In the genomic region with DNA sequence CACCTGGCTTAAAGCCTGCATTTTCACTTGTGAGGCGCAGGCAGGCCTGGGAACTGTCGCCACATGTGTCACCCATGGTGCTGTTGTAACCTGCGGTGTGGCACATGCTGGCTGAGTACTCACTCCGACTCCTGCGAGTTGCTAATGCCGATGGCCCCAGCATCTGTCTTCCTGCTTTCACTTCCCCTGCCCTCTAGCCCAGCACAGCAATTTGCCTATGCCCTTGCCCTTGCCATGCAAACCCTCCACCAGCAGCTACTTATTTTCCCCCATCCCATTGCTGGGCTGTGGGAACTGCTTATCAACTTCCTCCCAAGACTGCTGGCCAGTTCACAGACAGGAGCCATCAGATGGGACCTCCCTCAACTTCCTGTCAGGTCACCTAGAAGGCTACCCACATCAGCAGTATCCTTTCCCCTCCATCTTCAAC, we compare ENCODE assay signal across 8 mouse cellular contexts. TPM values are rescaled to one million over a fixed set of nuclear protein-coding genes. Genes with fewer than 3 reads are reported as not detected.
DNase-seq lines count a peak whose midpoint lies in the region; ATAC-seq and TF ChIP-seq lines count a peak whose summit lies in the region.

No protein-coding gene starts in this region.

- H3K27me3 ChIP-seq in liver, embryonic 11.5 days (replicated peaks; ENCODE audit: control insufficient read depth, insufficient read depth, low read length), result no peaks in the 10 kb centered on the region
- no peaks in the 10 kb centered on the region for H3K27me3 ChIP-seq in spleen, adult 2 months (ENCODE audit: control insufficient read depth, insufficient read depth, low read length)

- H3K36me3 ChIP-seq in liver, embryonic 11.5 days (ENCODE audit: control insufficient read depth, insufficient read depth, low read length), result 0 out of 2 replicates have a peak, but pooled peaks cover 2% of the 10 kb centered on the region
- no peaks in the 10 kb centered on the region for H3K36me3 ChIP-seq in spleen, adult 2 months (ENCODE audit: control insufficient read depth, insufficient read depth, low read length)

- H3K4me2 ChIP-seq in liver, embryonic 11.5 days, result no peak overlapping the region; the same call in none of the 2 replicates

- no peaks in the 10 kb centered on the region for H3K9me3 ChIP-seq in liver, embryonic 11.5 days (ENCODE audit: control insufficient read depth, low read length)

- H3K27ac ChIP-seq in cortical plate, adult 2 months (ENCODE audit: insufficient read depth, low read length), result peak overlapping the region; percentile 9; the same call in 1 of the 2 replicates
- peak overlapping the region; percentile 25 for H3K27ac ChIP-seq in liver, embryonic 11.5 days (ENCODE audit: low read depth, low read length)
- peak overlapping the region; percentile 95 for H3K27ac ChIP-seq in spleen, adult 2 months (ENCODE audit: insufficient read depth, low read length)

- TF ChIP-seq POLR2A in cortical plate, adult 2 months (IDR thresholded peaks at IDR 0.05; ENCODE audit: extremely low read depth, insufficient read depth, low read length), result no peak
- peak; percentile 55 for TF ChIP-seq POLR2A in spleen, adult 2 months (IDR thresholded peaks at IDR 0.05; ENCODE audit: low read depth, low read length)

- no peak overlapping the region for H3K4me3 ChIP-seq in cortical plate, adult 2 months (ENCODE audit: insufficient read depth, low read length)
- no peak overlapping the region for H3K4me3 ChIP-seq in liver, embryonic 11.5 days (ENCODE audit: low read depth, low read length)
- no peak overlapping the region for H3K4me3 ChIP-seq in spleen, adult 2 months (ENCODE audit: extremely low read depth, insufficient read depth, insufficient read length)

- H3K4me1 ChIP-seq in cortical plate, adult 2 months (ENCODE audit: control insufficient read depth, insufficient read depth, low read length), result peaks cover 14% of the 10 kb centered on the region
- H3K4me1 ChIP-seq in liver, embryonic 11.5 days (replicated peaks; ENCODE audit: control insufficient read depth, insufficient read depth, low read length), result peaks cover 28% of the 10 kb centered on the region
- H3K4me1 ChIP-seq in spleen, adult 2 months (ENCODE audit: control insufficient read depth, insufficient read depth, insufficient read length), result peaks cover 50% of the 10 kb centered on the region; the same call in 1 of the 2 replicates

- peak; percentile 13; the same call in 1 of the 2 replicates for ATAC-seq in liver, embryonic 11.5 days (replicated peaks; ENCODE audit: low FRiP score)

- whole genome bisulfite sequencing in liver, embryonic 11.5 days, result 50% methylated on average over 6 of the region's 6 CpGs
- WGBS in spleen, adult 2 months, result 13% methylated on average over 6 of the region's 6 CpGs

- H3K9ac ChIP-seq in liver, embryonic 11.5 days (ENCODE audit: low read depth, low read length), result no peak overlapping the region

- DNase-seq in heart, adult 11 months, result peak; percentile 99
- DNase-seq in heart, postnatal 4 days, result no peak
- DNase-seq in liver, embryonic 11.5 days (ENCODE audit: low spot score), result no peak
- DNase-seq in spleen, adult 2 months (ENCODE audit: low read depth in 1 of 2, low spot score in 2 of 2), result peak; percentile 53 to 80
- no peak for DNase-seq in cerebellum, adult 8-10 months
- no peak for DNase-seq in layer of hippocampus, adult 8-10 months (ENCODE audit: low spot score in 2 of 2)
- DNase-seq in gastrocnemius, adult 18-20 months (ENCODE audit: low spot score), result no peak

- no peak for TF ChIP-seq CTCF in cortical plate, adult 2 months (IDR thresholded peaks at IDR 0.05; ENCODE audit: extremely low read depth, insufficient read depth, low read length)
- no peak for TF ChIP-seq CTCF in spleen, adult 2 months (IDR thresholded peaks at IDR 0.05; ENCODE audit: extremely low read depth, insufficient read depth, insufficient read length, insufficient replicate concordance)

RNA-seq across cellular contexts. Expression of gene Ascc1, which starts 21.8 kb away (rescaled TPM):
- 10 to 100 TPM; 20.2 to 22.0 TPM for total RNA-seq in heart, postnatal 4 days (2021)
- polyA plus RNA-seq in cortical plate, adult 2 months (2012; rRNA removed), result 22.5 and 22.7 TPM in 2 replicates
- 37.2 and 37.4 TPM in 2 replicates for polyA plus RNA-seq in liver, embryonic 11.5 days (2014; fragmentation: Nextera tagmentation; extraction: Ambion mirVana)
- 11.9 and 12.0 TPM in 2 replicates for polyA plus RNA-seq in spleen, adult 2 months (2012; rRNA removed)
- total RNA-seq in layer of hippocampus, adult 8-10 months (2022), result 10 to 100 TPM; 17.0 to 19.1 (median 17.7) TPM
- 10 to 100 TPM; 14.2 to 15.3 TPM for total RNA-seq in gastrocnemius, adult 18-20 months (2021)

RNA-seq across cellular contexts. Expression of gene Anapc16, which starts 22.1 kb away (rescaled TPM):
- total RNA-seq in heart, postnatal 4 days (2021), result 10 to 100 TPM; 70.5 to 73.5 TPM
- 96.3 and 98.7 TPM in 2 replicates for polyA plus RNA-seq in cortical plate, adult 2 months (2012; rRNA removed)
- polyA plus RNA-seq in liver, embryonic 11.5 days (2014; fragmentation: Nextera tagmentation; extraction: Ambion mirVana), result 77.4 and 80.0 TPM in 2 replicates
- polyA plus RNA-seq in spleen, adult 2 months (2012; rRNA removed), result 55.4 and 62.1 TPM in 2 replicates
- total RNA-seq in layer of hippocampus, adult 8-10 months (2022), result 10 to 100 TPM; 66.2 to 69.6 (median 67.9) TPM
- total RNA-seq in gastrocnemius, adult 18-20 months (2021), result 10 to 100 TPM; 43.7 to 43.9 TPM

RNA-seq across cellular contexts. Expression of gene Ddit4, which starts 29.2 kb away (rescaled TPM):
- total RNA-seq in heart, postnatal 4 days (2021), result 10 to 100 TPM; 31.4 to 36.9 TPM
- polyA plus RNA-seq in cortical plate, adult 2 months (2012; rRNA removed), result 35.7 and 38.3 TPM in 2 replicates
- 2.7 and 4.3 TPM in 2 replicates for polyA plus RNA-seq in liver, embryonic 11.5 days (2014; fragmentation: Nextera tagmentation; extraction: Ambion mirVana)
- 152 and 168 TPM in 2 replicates for polyA plus RNA-seq in spleen, adult 2 months (2012; rRNA removed)
- total RNA-seq in layer of hippocampus, adult 8-10 months (2022), result 10 to 100 TPM; 51.3 to 71.6 (median 61.4) TPM
- 100 to 1,000 TPM in 1 of 2 experiments, 1 to 10 TPM in 1; 8.1 to 202 TPM for total RNA-seq in gastrocnemius, adult 18-20 months (2021)

Comparison
In these comparisons a context has a peak if more than half of its experiments do, and no peak if none do; other contexts are left out.
1. DNase-seq: peak in heart, adult 11 months (single experiment) and spleen, adult 2 months (2 of 2); none in heart, postnatal 4 days (single experiment), liver, embryonic 11.5 days (single experiment), cerebellum, adult 8-10 months (single experiment), layer of hippocampus, adult 8-10 months (0 of 2) and gastrocnemius, adult 18-20 months (single experiment).
2. H3K27ac ChIP-seq: peak in every context shown above with its lines; median percentile 95 in spleen, adult 2 months; 25 in liver, embryonic 11.5 days; 9 in cortical plate, adult 2 months.